Mouse (Mus musculus): Measurements from ENCODE around the gene Hsf2bp. TPM values are rescaled to one million over a fixed set of nuclear protein-coding genes. Genes with fewer than 3 reads are reported as not detected.
A peak's percentile ranks its signal among the peaks of the same experiment; 100 is the strongest.

The Hsf2bp gene
- polyA plus RNA-seq, 1 experiment from 2014 or later = 0.32 TPM

DNA sequence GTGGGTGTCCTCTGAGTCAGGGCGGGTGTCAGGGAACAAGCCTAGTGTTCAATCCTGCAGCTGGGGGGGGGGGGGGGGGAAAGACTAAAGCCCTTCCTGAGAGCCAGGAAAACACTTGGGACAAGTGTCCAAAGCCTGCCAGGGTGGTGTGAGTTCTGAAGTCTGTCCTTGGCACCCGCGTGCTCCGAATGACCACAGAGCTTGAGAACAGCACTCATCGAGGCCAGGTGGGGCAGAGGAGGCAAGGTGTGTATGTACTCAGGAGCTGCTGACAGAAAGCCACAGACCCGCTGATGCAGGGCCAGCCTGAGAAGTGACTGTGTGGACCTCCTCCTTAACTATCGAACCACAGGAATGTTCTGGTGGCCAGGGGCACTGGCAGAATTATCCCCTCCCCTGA is 116.5 kb downstream of the Hsf2bp start:
- DNase-seq (ENCODE audit: low spot score) (no peak), ATAC-seq (replicated peaks; ENCODE audit: insufficient number of reproducible peaks, low FRiP score, low TSS enrichment, low read depth) (no peak)
- no peak overlapping the region for H3K9ac ChIP-seq (replicated peaks; ENCODE audit: low read length)
- H3K36me3 ChIP-seq (replicated peaks; ENCODE audit: control insufficient read depth, insufficient read depth, low read depth, low read length) = no peaks in the 10 kb centered on the region
- H3K4me2 ChIP-seq (ENCODE audit: low read depth, low read length) = no peak overlapping the region
- no peaks in the 10 kb centered on the region for H3K4me1 ChIP-seq (ENCODE audit: control insufficient read depth, insufficient read depth, low read length)
- H3K27me3 ChIP-seq (ENCODE audit: control insufficient read depth, insufficient read depth, low read length) = no peaks in the 10 kb centered on the region
- WGBS = 77% methylated on average over 7 of the region's 7 CpGs
- no peak overlapping the region for H3K4me3 ChIP-seq (ENCODE audit: low read depth, low read length)
- no peak overlapping the region for H3K27ac ChIP-seq (replicated peaks; ENCODE audit: low read depth, low read length)
- H3K9me3 ChIP-seq (replicated peaks; ENCODE audit: control insufficient read depth, low read length) = no peaks in the 10 kb centered on the region

DNA sequence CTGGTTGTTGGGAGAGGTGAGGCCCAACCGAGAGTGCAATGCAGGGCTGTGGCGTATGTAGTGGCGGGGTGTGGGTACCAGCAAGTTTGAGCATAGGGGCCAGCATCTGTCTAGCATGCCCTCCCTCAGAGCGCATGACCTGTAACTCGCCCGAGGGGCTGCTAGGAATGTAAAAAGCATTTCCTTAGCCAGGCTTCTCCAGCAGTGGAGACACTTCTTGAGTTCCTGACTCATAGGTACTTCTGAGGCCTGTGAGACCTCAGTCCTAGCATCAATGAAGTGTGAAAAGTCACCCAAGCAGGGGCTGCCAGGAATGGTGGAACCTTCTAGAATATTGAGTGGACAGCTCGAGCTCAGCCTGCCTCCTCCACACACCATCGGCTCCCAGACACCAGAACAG is 117.8 kb downstream of the Hsf2bp start:
- no peak overlapping the region for H3K9ac ChIP-seq (replicated peaks; ENCODE audit: low read length)
- no peaks in the 10 kb centered on the region for H3K4me1 ChIP-seq (ENCODE audit: control insufficient read depth, insufficient read depth, low read length)
- no peak overlapping the region for H3K27ac ChIP-seq (replicated peaks; ENCODE audit: low read depth, low read length)
- no peaks in the 10 kb centered on the region for H3K9me3 ChIP-seq (replicated peaks; ENCODE audit: control insufficient read depth, low read length)
- 87% methylated on average over 8 of the region's 8 CpGs for WGBS
- H3K4me3 ChIP-seq (ENCODE audit: low read depth, low read length) = no peak overlapping the region
- H3K4me2 ChIP-seq (ENCODE audit: low read depth, low read length) = no peak overlapping the region
- DNase-seq (ENCODE audit: low spot score) = no peak
- H3K36me3 ChIP-seq (replicated peaks; ENCODE audit: control insufficient read depth, insufficient read depth, low read depth, low read length) = no peaks in the 10 kb centered on the region
- H3K27me3 ChIP-seq (ENCODE audit: control insufficient read depth, insufficient read depth, low read length) = no peaks in the 10 kb centered on the region
- no peak for ATAC-seq (replicated peaks; ENCODE audit: insufficient number of reproducible peaks, low FRiP score, low TSS enrichment, low read depth)

DNA sequence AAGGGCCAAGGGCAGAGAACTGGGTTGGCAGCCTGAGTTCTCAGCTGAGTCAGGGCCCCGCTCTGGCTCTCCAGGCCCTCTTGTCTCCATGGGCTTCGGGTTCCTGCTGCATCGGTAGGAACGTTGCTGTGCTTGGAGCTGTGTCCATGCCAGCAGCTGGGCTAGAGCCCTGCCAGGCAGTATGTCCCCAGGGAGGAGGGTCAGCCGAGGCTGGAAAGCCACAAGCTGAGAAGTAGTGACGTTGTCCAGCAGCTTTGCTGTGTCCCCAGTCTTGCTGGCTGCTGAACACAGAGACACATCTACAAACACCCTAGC is 119.7 kb downstream of the Hsf2bp start:
- no peak overlapping the region for H3K27ac ChIP-seq (replicated peaks; ENCODE audit: low read depth, low read length)
- DNase-seq (ENCODE audit: low spot score) = no peak

DNA sequence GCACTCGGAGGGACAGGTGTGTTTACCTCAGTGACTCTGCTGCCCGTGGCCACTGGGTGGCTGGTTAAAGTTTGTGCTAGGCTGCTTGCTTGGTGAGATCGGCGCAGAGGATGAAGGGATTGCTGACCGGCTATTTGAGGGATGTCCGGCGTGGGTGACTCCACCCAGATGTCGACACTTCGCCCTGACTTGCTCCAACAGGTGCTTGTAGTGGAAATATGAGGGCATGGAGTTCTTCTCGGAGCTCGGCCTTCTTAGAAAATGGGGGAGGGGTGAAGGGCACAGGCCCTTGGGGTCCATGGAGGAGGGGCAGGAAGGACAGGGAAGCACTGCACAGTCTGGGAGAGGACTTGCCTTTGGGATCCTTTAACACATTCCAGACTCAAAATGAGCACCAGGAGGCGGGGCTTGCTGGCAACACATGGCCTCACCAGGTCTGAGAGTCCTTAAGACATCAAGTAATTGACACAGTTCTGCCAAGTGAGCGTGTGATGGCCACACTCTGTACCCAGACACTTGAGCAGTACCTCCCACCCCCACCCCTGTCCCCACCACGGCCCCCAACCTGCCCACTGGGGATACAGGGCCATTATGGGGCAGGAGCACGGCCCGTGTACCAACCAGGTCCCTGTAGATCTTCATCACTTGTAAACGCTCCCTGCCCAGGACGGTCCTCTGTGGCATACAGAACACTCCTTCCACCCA is 120.2 kb downstream of the Hsf2bp start:
- 65% methylated on average over 18 of the region's 18 CpGs for WGBS
- no peaks in the 10 kb centered on the region for H3K27me3 ChIP-seq (ENCODE audit: control insufficient read depth, insufficient read depth, low read length)
- H3K4me2 ChIP-seq (ENCODE audit: low read depth, low read length) = no peak overlapping the region
- H3K4me3 ChIP-seq (ENCODE audit: low read depth, low read length) = no peak overlapping the region
- DNase-seq (ENCODE audit: low spot score) (peak; percentile 61), ATAC-seq (replicated peaks; ENCODE audit: insufficient number of reproducible peaks, low FRiP score, low TSS enrichment, low read depth) (0 out of 2 replicates have a peak, but pooled peaks have one; percentile 53)
- H3K9ac ChIP-seq (replicated peaks; ENCODE audit: low read length) = no peak overlapping the region
- no peaks in the 10 kb centered on the region for H3K4me1 ChIP-seq (ENCODE audit: control insufficient read depth, insufficient read depth, low read length)
- no peaks in the 10 kb centered on the region for H3K36me3 ChIP-seq (replicated peaks; ENCODE audit: control insufficient read depth, insufficient read depth, low read depth, low read length)
- no peaks in the 10 kb centered on the region for H3K9me3 ChIP-seq (replicated peaks; ENCODE audit: control insufficient read depth, low read length)
- H3K27ac ChIP-seq (replicated peaks; ENCODE audit: low read depth, low read length) = no peak overlapping the region

More for the DNA sequence above, 119.7 kb downstream of the Hsf2bp start:
- Histone ChIP-seq H3K36me3 (replicated peaks; ENCODE audit: control insufficient read depth, insufficient read depth, low read depth, low read length) (no peaks in the 10 kb centered on the region), H3K4me3 (ENCODE audit: low read depth, low read length) (no peak overlapping the region), H3K9ac (replicated peaks; ENCODE audit: low read length) (no peak overlapping the region), H3K4me1 (ENCODE audit: control insufficient read depth, insufficient read depth, low read length) (no peaks in the 10 kb centered on the region), H3K9me3 (replicated peaks; ENCODE audit: control insufficient read depth, low read length) (no peaks in the 10 kb centered on the region), H3K27me3 (ENCODE audit: control insufficient read depth, insufficient read depth, low read length) (no peaks in the 10 kb centered on the region), H3K4me2 (ENCODE audit: low read depth, low read length) (no peak overlapping the region)
- 74% methylated on average over 6 of the region's 6 CpGs for WGBS
- ATAC-seq (replicated peaks; ENCODE audit: insufficient number of reproducible peaks, low FRiP score, low TSS enrichment, low read depth) = no peak

DNA sequence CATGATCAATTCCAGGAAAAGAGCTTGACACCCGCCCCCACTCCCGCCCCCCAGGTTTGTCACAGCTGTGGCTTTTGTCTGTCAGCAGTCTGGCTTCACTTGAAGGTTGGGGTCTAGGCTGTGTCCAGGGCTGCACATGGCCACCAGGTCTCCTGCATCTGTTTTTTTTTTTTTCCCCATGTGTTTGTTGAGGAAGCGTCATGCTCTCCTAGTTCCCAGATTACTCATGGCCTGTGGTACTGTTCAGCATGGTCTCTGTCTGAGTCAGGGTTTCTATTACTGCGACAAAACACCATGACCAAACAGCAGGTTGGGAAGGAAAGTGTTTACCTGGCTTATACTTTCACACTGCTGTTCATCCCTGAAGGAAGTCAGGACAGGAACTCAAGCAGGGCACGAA is 121.8 kb downstream of the Hsf2bp start:
- Histone ChIP-seq H3K9me3 (replicated peaks; ENCODE audit: control insufficient read depth, low read length) (no peaks in the 10 kb centered on the region), H3K4me3 (ENCODE audit: low read depth, low read length) (no peak overlapping the region), H3K36me3 (replicated peaks; ENCODE audit: control insufficient read depth, insufficient read depth, low read depth, low read length) (no peaks in the 10 kb centered on the region), H3K27ac (replicated peaks; ENCODE audit: low read depth, low read length) (no peak overlapping the region), H3K4me2 (ENCODE audit: low read depth, low read length) (no peak overlapping the region), H3K4me1 (ENCODE audit: control insufficient read depth, insufficient read depth, low read length) (no peaks in the 10 kb centered on the region), H3K27me3 (ENCODE audit: control insufficient read depth, insufficient read depth, low read length) (no peaks in the 10 kb centered on the region), H3K9ac (replicated peaks; ENCODE audit: low read length) (no peak overlapping the region)
- DNase-seq (ENCODE audit: low spot score) (no peak), ATAC-seq (replicated peaks; ENCODE audit: insufficient number of reproducible peaks, low FRiP score, low TSS enrichment, low read depth) (no peak)
- WGBS = 84% methylated on average over 5 of the region's 5 CpGs

DNA sequence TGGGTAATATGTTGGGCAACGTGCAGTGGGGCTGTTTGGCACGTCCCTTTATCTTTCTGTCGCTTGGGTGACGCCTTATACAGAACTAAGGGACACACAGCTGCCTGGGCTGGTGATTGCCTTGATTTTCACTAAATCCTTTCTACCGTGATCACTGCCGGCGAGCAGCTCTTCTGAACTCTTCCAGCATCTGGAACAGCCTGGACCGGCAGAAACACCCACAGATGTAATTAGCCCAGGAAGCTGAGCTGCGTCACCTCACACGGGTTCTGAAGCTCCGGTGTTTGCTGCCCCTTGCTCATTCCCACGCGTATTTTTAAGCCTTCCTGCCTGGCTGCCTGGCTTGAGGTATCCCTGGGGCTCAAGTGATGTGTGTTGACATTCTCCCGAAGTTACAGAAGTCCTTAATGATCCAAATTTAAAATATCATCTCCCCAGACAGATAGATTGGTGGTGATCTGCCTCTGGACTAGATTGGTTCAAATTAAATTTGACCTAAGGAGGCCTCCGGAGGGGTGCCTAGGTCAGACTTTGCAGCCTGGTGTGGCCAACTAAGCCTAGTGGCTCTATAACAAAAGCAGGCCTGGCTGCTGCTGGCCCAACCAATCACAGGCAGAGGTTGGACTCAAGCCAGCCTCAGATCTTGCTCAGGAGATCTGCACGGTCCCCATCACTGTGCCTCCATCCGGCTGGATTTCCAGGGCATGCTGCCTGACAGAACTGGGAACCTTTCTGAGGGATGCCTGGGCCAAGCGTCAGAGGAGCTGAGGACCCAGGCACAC is 123.1 kb downstream of the Hsf2bp start:
- Histone ChIP-seq H3K9ac (replicated peaks; ENCODE audit: low read length) (peak overlapping the region; percentile 9; the same call in 1 of the 2 replicates), H3K36me3 (replicated peaks; ENCODE audit: control insufficient read depth, insufficient read depth, low read depth, low read length) (no peaks in the 10 kb centered on the region), H3K4me3 (ENCODE audit: low read depth, low read length) (no peak overlapping the region), H3K27me3 (ENCODE audit: control insufficient read depth, insufficient read depth, low read length) (no peaks in the 10 kb centered on the region), H3K4me1 (ENCODE audit: control insufficient read depth, insufficient read depth, low read length) (no peaks in the 10 kb centered on the region), H3K9me3 (replicated peaks; ENCODE audit: control insufficient read depth, low read length) (no peaks in the 10 kb centered on the region), H3K4me2 (ENCODE audit: low read depth, low read length) (no peak overlapping the region), H3K27ac (replicated peaks; ENCODE audit: low read depth, low read length) (no peak overlapping the region)
- no peak for ATAC-seq (replicated peaks; ENCODE audit: insufficient number of reproducible peaks, low FRiP score, low TSS enrichment, low read depth)
- peak; percentile 45 for DNase-seq (ENCODE audit: low spot score)
- 52% methylated on average over 18 of the region's 18 CpGs for WGBS

DNA sequence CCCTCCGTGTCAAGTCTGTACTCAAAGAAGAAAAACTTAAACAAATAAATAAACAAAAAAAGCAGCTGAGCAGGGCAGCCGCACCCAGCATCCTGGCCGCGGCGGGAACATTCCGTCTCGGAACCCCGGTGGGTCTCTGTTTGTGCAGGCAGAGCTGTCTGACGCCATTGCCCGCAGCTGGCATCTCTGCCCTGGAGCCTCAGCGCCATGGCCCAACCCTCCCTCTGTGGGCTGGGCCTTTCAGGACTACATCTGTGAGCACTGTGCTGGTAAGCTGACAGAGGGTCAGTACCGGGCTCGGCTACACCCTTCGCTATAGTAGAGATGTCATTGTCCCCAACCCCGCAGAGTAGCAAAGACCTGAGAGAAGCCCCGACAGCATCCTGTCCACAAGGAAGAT is 123.8 kb downstream of the Hsf2bp start:
- 75% methylated on average over 16 of the region's 16 CpGs for WGBS
- Histone ChIP-seq H3K4me1 (ENCODE audit: control insufficient read depth, insufficient read depth, low read length) (no peaks in the 10 kb centered on the region), H3K36me3 (replicated peaks; ENCODE audit: control insufficient read depth, insufficient read depth, low read depth, low read length) (no peaks in the 10 kb centered on the region), H3K27ac (replicated peaks; ENCODE audit: low read depth, low read length) (no peak overlapping the region), H3K27me3 (ENCODE audit: control insufficient read depth, insufficient read depth, low read length) (no peaks in the 10 kb centered on the region), H3K9me3 (replicated peaks; ENCODE audit: control insufficient read depth, low read length) (no peaks in the 10 kb centered on the region), H3K4me3 (ENCODE audit: low read depth, low read length) (no peak overlapping the region), H3K4me2 (ENCODE audit: low read depth, low read length) (no peak overlapping the region), H3K9ac (replicated peaks; ENCODE audit: low read length) (no peak overlapping the region)
- DNase-seq (ENCODE audit: low spot score) (no peak), ATAC-seq (replicated peaks; ENCODE audit: insufficient number of reproducible peaks, low FRiP score, low TSS enrichment, low read depth) (no peak)

DNA sequence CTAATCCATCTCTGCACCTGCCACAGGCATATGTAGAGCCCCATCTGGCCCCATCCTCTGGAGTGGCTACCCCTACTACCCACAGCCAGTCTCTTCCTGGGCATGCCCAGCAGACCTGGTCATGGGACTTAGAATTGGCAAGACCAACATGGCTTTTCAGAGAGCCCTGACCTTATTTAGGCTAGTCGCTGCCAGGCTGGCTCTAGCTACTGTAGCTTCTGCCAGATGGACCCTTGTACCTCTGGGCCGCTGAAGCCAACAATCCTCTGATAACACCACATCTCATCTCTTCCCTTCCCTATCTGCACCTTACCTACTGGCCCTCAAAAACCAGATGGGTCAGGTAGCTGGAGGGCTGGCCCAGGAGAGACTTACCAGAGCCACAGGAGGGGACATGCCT is 127.2 kb downstream of the Hsf2bp start:
- ATAC-seq (replicated peaks; ENCODE audit: insufficient number of reproducible peaks, low FRiP score, low TSS enrichment, low read depth) = no peak
- no peaks in the 10 kb centered on the region for H3K9me3 ChIP-seq (replicated peaks; ENCODE audit: control insufficient read depth, low read length)
- no peak overlapping the region for H3K4me3 ChIP-seq (ENCODE audit: low read depth, low read length)

More for the DNA sequence above, 127.2 kb downstream of the Hsf2bp start:
- Histone ChIP-seq H3K4me1 (ENCODE audit: control insufficient read depth, insufficient read depth, low read length) (no peaks in the 10 kb centered on the region), H3K9ac (replicated peaks; ENCODE audit: low read length) (no peak overlapping the region), H3K27ac (replicated peaks; ENCODE audit: low read depth, low read length) (no peak overlapping the region), H3K4me2 (ENCODE audit: low read depth, low read length) (no peak overlapping the region), H3K36me3 (replicated peaks; ENCODE audit: control insufficient read depth, insufficient read depth, low read depth, low read length) (no peaks in the 10 kb centered on the region), H3K27me3 (ENCODE audit: control insufficient read depth, insufficient read depth, low read length) (no peaks in the 10 kb centered on the region)
- no peak for DNase-seq (ENCODE audit: low spot score)
- WGBS = 94% methylated on average over 2 of the region's 2 CpGs

Data from embryonic facial prominence, embryonic 11.5 days (tissue).